Mouse (Mus musculus) gastrocnemius, postnatal 10 days (tissue): ENCODE measurements around the gene Rpa1. TPM values are rescaled to one million over a fixed set of nuclear protein-coding genes. Genes with fewer than 3 reads are reported as not detected.

Experiments used
- DNase-seq: peaks from one replicate; pipeline ENCODE4 v3.0.0; 2021; ENCODE audit warnings: mixed read lengths
- microRNA-seq, 2 experiments: library from miRNA; unstranded; fragments of <30 nt; microRNA quantifications; one replicate each; pipeline ENCODE4 v1.2.0; 2021
- total RNA-seq, 2 experiments: library from RNA; stranded (reverse); gene quantifications; 2 replicates each; pipeline ENCODE4 v1.2.3; 2021

Gene Rpa1
- total RNA-seq, 2 experiments from 2014 or later = 56.8 to 59.3 TPM

GRCm38 (mm10) chr11:75262181-75262580 is 85.9 kb downstream of the Rpa1 start:
- DNase-seq = no peak

- DNase-seq = no peak
Measured at GRCm38 (mm10) chr11:75261730-75262129, 86.4 kb downstream of the Rpa1 start.

- DNase-seq = no peak
Measured at GRCm38 (mm10) chr11:75261016-75261415, 87.1 kb downstream of the Rpa1 start.

GRCm38 (mm10) chr11:75259996-75260561 is 88.0 kb downstream of the Rpa1 start:
- peak; percentile 55 for DNase-seq

- DNase-seq = no peak
Measured at GRCm38 (mm10) chr11:75259416-75259815, 88.7 kb downstream of the Rpa1 start.

- DNase-seq = no peak
Measured at GRCm38 (mm10) chr11:75257056-75257648, 91.0 kb downstream of the Rpa1 start.

GRCm38 (mm10) chr11:75255330-75255729 is 92.8 kb downstream of the Rpa1 start:
- no peak for DNase-seq

- DNase-seq = peak; percentile 42
Measured at GRCm38 (mm10) chr11:75254252-75254912, 93.7 kb downstream of the Rpa1 start.

GRCm38 (mm10) chr11:75251557-75252070 is 96.5 kb downstream of the Rpa1 start:
- no peak for DNase-seq

GRCm38 (mm10) chr11:75251006-75251512 is 97.1 kb downstream of the Rpa1 start:
- DNase-seq = no peak

- DNase-seq = no peak
Measured at GRCm38 (mm10) chr11:75249588-75249987, 98.5 kb downstream of the Rpa1 start.

Small RNA genes lying within 50 kb of the gene (microRNA-seq; reads per million reads assigned to microRNA genes)
- 0 reads per million in 2 experiments for gene Gm47300

Other genes with a start within 250 kb of the Rpa1 start
- 10 to 100 TPM; 21.1 to 27.1 TPM for gene Hic1, start 178.8 kb downstream of the Rpa1 start, total RNA-seq
- 1 to 10 TPM; 4.7 to 5.1 TPM for gene Ovca2, start 169.5 kb downstream of the Rpa1 start, total RNA-seq
- 1 to 10 TPM; 8.3 to 8.4 TPM for gene Dph1, start 157.1 kb downstream of the Rpa1 start, total RNA-seq
- 1 to 10 TPM; 3.2 to 3.8 TPM for gene Rtn4rl1, start 154.5 kb downstream of the Rpa1 start, total RNA-seq
- gene Smyd4, start 109 bp upstream of the Rpa1 start, total RNA-seq = 1 to 10 TPM; 6.1 to 6.6 TPM
- gene Serpinf1, start 74.4 kb upstream of the Rpa1 start, total RNA-seq = 100 to 1,000 TPM; 134 to 239 TPM
- gene Serpinf2, start 91.3 kb upstream of the Rpa1 start, total RNA-seq = under 1 TPM in 1 of 2 experiments, not detected in 1; 0.56 TPM
- 1 to 10 TPM; 7.2 to 7.9 TPM for gene Wdr81, start 106.4 kb upstream of the Rpa1 start, total RNA-seq
- 10 to 100 TPM; 13.5 to 14.9 TPM for gene Tlcd2, start 113.4 kb upstream of the Rpa1 start, total RNA-seq
- gene Prpf8, start 138.5 kb upstream of the Rpa1 start, total RNA-seq = 10 to 100 TPM; 77.6 to 83.7 TPM
- gene Rilp, start 161.8 kb upstream of the Rpa1 start, total RNA-seq = 10 to 100 TPM; 25.5 to 32.6 TPM
- 10 to 100 TPM in 1 of 2 experiments, 1 to 10 TPM in 1; 7.9 to 10.0 TPM for gene Scarf1, start 165.2 kb upstream of the Rpa1 start, total RNA-seq
- gene Slc43a2, start 183.4 kb upstream of the Rpa1 start, total RNA-seq = 10 to 100 TPM; 24.2 to 27.3 TPM
- gene Pitpna, start 239.8 kb upstream of the Rpa1 start, total RNA-seq = 100 to 1,000 TPM; 148 to 160 TPM